Comparison of ENCODE assay signal across 8 mouse cellular contexts in genomic region chr19:6242281-6242680, GRCm38 (mm10). TPM values are rescaled to one million over a fixed set of nuclear protein-coding genes. Genes with fewer than 3 reads are reported as not detected.
DNase-seq lines count a peak whose midpoint lies in the region; ATAC-seq and TF ChIP-seq lines count a peak whose summit lies in the region.

No protein-coding gene starts in this region.

- H3K27ac ChIP-seq in embryonic fibroblast, embryonic 13.5 days (ENCODE audit: insufficient read depth, low read length) = no peak overlapping the region
- peak overlapping the region; percentile 0; the same call in 1 of the 2 replicates for H3K27ac ChIP-seq in hindbrain, embryonic 11.5 days (ENCODE audit: low read depth, low read length)
- peak overlapping the region; percentile 75 for H3K27ac ChIP-seq in limb, embryonic 15.5 days
- H3K27ac ChIP-seq in midbrain, embryonic 15.5 days = peak overlapping the region; percentile 59; the same call in 1 of the 2 replicates

- no peaks in the 10 kb centered on the region for H3K4me1 ChIP-seq in embryonic fibroblast, embryonic 13.5 days (ENCODE audit: control insufficient read depth, insufficient read depth, low read length)
- H3K4me1 ChIP-seq in hindbrain, embryonic 11.5 days (replicated peaks; ENCODE audit: control insufficient read depth, insufficient read depth, low read length) = peaks cover 6% of the 10 kb centered on the region
- peaks cover 15% of the 10 kb centered on the region for H3K4me1 ChIP-seq in limb, embryonic 15.5 days
- H3K4me1 ChIP-seq in midbrain, embryonic 15.5 days = peaks cover 21% of the 10 kb centered on the region

- DNase-seq in adrenal gland, adult 2 months = peak; percentile 67
- no peak for DNase-seq in adrenal gland, postnatal 25 days
- peak; percentile 89 for DNase-seq in ZHBTc4 (ENCODE audit: low read depth, low spot score)
- DNase-seq in hindbrain, embryonic 11.5 days (ENCODE audit: low spot score) = peak; percentile 32
- peak; percentile 73 for DNase-seq in testis, postnatal 10 days (ENCODE audit: low spot score)

- H3K27me3 ChIP-seq in hindbrain, embryonic 11.5 days (ENCODE audit: control insufficient read depth, insufficient read depth, low read length) = no peaks in the 10 kb centered on the region
- H3K27me3 ChIP-seq in limb, embryonic 15.5 days = no peaks in the 10 kb centered on the region
- H3K27me3 ChIP-seq in midbrain, embryonic 15.5 days (replicated peaks) = no peaks in the 10 kb centered on the region

- peak; percentile 41; the same call in 1 of the 2 replicates for TF ChIP-seq POLR2A in embryonic fibroblast, embryonic 13.5 days (IDR thresholded peaks at IDR 0.05; ENCODE audit: low read depth, low read length)

- peak overlapping the region; percentile 74 for H3K4me3 ChIP-seq in embryonic fibroblast, embryonic 13.5 days (ENCODE audit: insufficient read depth, low read length)
- peak overlapping the region; percentile 67 for H3K4me3 ChIP-seq in hindbrain, embryonic 11.5 days (ENCODE audit: low read depth, low read length)
- H3K4me3 ChIP-seq in limb, embryonic 15.5 days = peak overlapping the region; percentile 84
- H3K4me3 ChIP-seq in midbrain, embryonic 15.5 days = peak overlapping the region; percentile 71

- peak overlapping the region; percentile 88 for H3K9ac ChIP-seq in hindbrain, embryonic 11.5 days (ENCODE audit: low read depth, low read length)
- peak overlapping the region; percentile 84 for H3K9ac ChIP-seq in limb, embryonic 15.5 days
- H3K9ac ChIP-seq in midbrain, embryonic 15.5 days = peak overlapping the region; percentile 90

- no peak for TF ChIP-seq CTCF in embryonic fibroblast, embryonic 13.5 days (IDR thresholded peaks at IDR 0.05; ENCODE audit: borderline replicate concordance, insufficient read depth, low read length)

- H3K9me3 ChIP-seq in hindbrain, embryonic 11.5 days (ENCODE audit: control insufficient read depth, low read length) = no peaks in the 10 kb centered on the region
- H3K9me3 ChIP-seq in limb, embryonic 15.5 days = no peaks in the 10 kb centered on the region
- no peaks in the 10 kb centered on the region for H3K9me3 ChIP-seq in midbrain, embryonic 15.5 days

- ATAC-seq in hindbrain, embryonic 11.5 days (ENCODE audit: low FRiP score) = peak; percentile 12; the same call in 1 of the 2 replicates
- ATAC-seq in limb, embryonic 15.5 days (ENCODE audit: insufficient number of reproducible peaks, low FRiP score, low TSS enrichment, low read depth) = peak; percentile 15; the same call in 1 of the 2 replicates
- ATAC-seq in midbrain, embryonic 15.5 days (replicated peaks) = peak; percentile 2; the same call in 1 of the 2 replicates

- peak overlapping the region; percentile 90 for H3K4me2 ChIP-seq in hindbrain, embryonic 11.5 days (replicated peaks; ENCODE audit: low read depth, low read length)
- peak overlapping the region; percentile 85 for H3K4me2 ChIP-seq in limb, embryonic 15.5 days
- H3K4me2 ChIP-seq in midbrain, embryonic 15.5 days = peak overlapping the region; percentile 92

- 3% methylated on average over 4 of the region's 4 CpGs for WGBS in hindbrain, embryonic 11.5 days
- 0% methylated on average over 4 of the region's 4 CpGs for WGBS in limb, embryonic 15.5 days
- 0% methylated on average over 4 of the region's 4 CpGs for WGBS in midbrain, embryonic 15.5 days

- H3K36me3 ChIP-seq in hindbrain, embryonic 11.5 days (ENCODE audit: control insufficient read depth, insufficient read depth, low read length) = no peaks in the 10 kb centered on the region
- H3K36me3 ChIP-seq in limb, embryonic 15.5 days = peaks cover 37% of the 10 kb centered on the region
- peaks cover 18% of the 10 kb centered on the region; the same call in 1 of the 2 replicates for H3K36me3 ChIP-seq in midbrain, embryonic 15.5 days (replicated peaks)

RNA-seq across cellular contexts. Expression of gene Atg2a, which starts 0.8 kb away (rescaled TPM):
- total RNA-seq in adrenal gland, adult 2 months (2021) = 10 to 100 TPM; 31.0 to 36.0 TPM
- 105 and 108 TPM in 2 replicates for polyA plus RNA-seq in adrenal gland, adult 2 months (2012; rRNA removed)
- 33.8 and 47.0 TPM in 2 replicates for total RNA-seq in adrenal gland, postnatal 25 days (2021)
- 13.0 and 14.3 TPM in 2 replicates for polyA plus RNA-seq in embryonic fibroblast, embryonic 13.5 days (2011; ENCODE audit: insufficient read length, low read depth, missing spikeins)
- 7.0 and 8.1 TPM in 2 replicates for polyA plus RNA-seq in hindbrain, embryonic 11.5 days (2014; fragmentation: Nextera tagmentation; extraction: Ambion mirVana)
- 8.6 and 9.0 TPM in 2 replicates for polyA plus RNA-seq in limb, embryonic 15.5 days (2015; fragmentation: Nextera tagmentation; extraction: Ambion mirVana)
- 16.1 and 16.4 TPM in 2 replicates for polyA plus RNA-seq in midbrain, embryonic 15.5 days (2015; fragmentation: Nextera tagmentation; extraction: Ambion mirVana)

RNA-seq across cellular contexts. Expression of gene Ppp2r5b, which starts 6.6 kb away (rescaled TPM):
- 100 to 1,000 TPM in 1 of 2 experiments, 10 to 100 TPM in 1; 87.1 to 123 TPM for total RNA-seq in adrenal gland, adult 2 months (2021)
- 247 and 266 TPM in 2 replicates for polyA plus RNA-seq in adrenal gland, adult 2 months (2012; rRNA removed)
- 95.5 and 103 TPM in 2 replicates for total RNA-seq in adrenal gland, postnatal 25 days (2021)
- 26.0 and 33.0 TPM in 2 replicates for polyA plus RNA-seq in embryonic fibroblast, embryonic 13.5 days (2011; ENCODE audit: insufficient read length, low read depth, missing spikeins)
- 42.1 and 46.8 TPM in 2 replicates for polyA plus RNA-seq in hindbrain, embryonic 11.5 days (2014; fragmentation: Nextera tagmentation; extraction: Ambion mirVana)
- polyA plus RNA-seq in limb, embryonic 15.5 days (2015; fragmentation: Nextera tagmentation; extraction: Ambion mirVana) = 26.1 and 30.0 TPM in 2 replicates
- 141 and 149 TPM in 2 replicates for polyA plus RNA-seq in midbrain, embryonic 15.5 days (2015; fragmentation: Nextera tagmentation; extraction: Ambion mirVana)

RNA-seq across cellular contexts. Expression of gene Gpha2, which starts 16.1 kb away (rescaled TPM):
- total RNA-seq in adrenal gland, adult 2 months (2021) = 10 to 100 TPM; 18.7 to 23.7 TPM
- 237 and 302 TPM in 2 replicates for polyA plus RNA-seq in adrenal gland, adult 2 months (2012; rRNA removed)
- 20.1 and 25.8 TPM in 2 replicates for total RNA-seq in adrenal gland, postnatal 25 days (2021)
- polyA plus RNA-seq in embryonic fibroblast, embryonic 13.5 days (2011; ENCODE audit: insufficient read length, low read depth, missing spikeins) = not detected in 2 replicates
- polyA plus RNA-seq in hindbrain, embryonic 11.5 days (2014; fragmentation: Nextera tagmentation; extraction: Ambion mirVana) = 0.71 and 0.98 TPM in 2 replicates
- polyA plus RNA-seq in limb, embryonic 15.5 days (2015; fragmentation: Nextera tagmentation; extraction: Ambion mirVana) = 1.8 and 2.1 TPM in 2 replicates
- not detected in 2 replicates for polyA plus RNA-seq in midbrain, embryonic 15.5 days (2015; fragmentation: Nextera tagmentation; extraction: Ambion mirVana)

RNA-seq across cellular contexts. Expression of gene Ehd1, which starts 34.2 kb away (rescaled TPM):
- total RNA-seq in adrenal gland, adult 2 months (2021) = 100 to 1,000 TPM; 129 to 133 TPM
- 470 and 474 TPM in 2 replicates for polyA plus RNA-seq in adrenal gland, adult 2 months (2012; rRNA removed)
- total RNA-seq in adrenal gland, postnatal 25 days (2021) = 101 and 126 TPM in 2 replicates
- polyA plus RNA-seq in embryonic fibroblast, embryonic 13.5 days (2011; ENCODE audit: insufficient read length, low read depth, missing spikeins) = 72.9 and 96.4 TPM in 2 replicates
- polyA plus RNA-seq in hindbrain, embryonic 11.5 days (2014; fragmentation: Nextera tagmentation; extraction: Ambion mirVana) = 62.6 and 67.4 TPM in 2 replicates
- polyA plus RNA-seq in limb, embryonic 15.5 days (2015; fragmentation: Nextera tagmentation; extraction: Ambion mirVana) = 93.6 and 103 TPM in 2 replicates
- 107 and 111 TPM in 2 replicates for polyA plus RNA-seq in midbrain, embryonic 15.5 days (2015; fragmentation: Nextera tagmentation; extraction: Ambion mirVana)

RNA-seq across cellular contexts. Expression of gene Majin, which starts 58.1 kb away (rescaled TPM):
- 1 to 10 TPM; 2.4 to 4.1 TPM for total RNA-seq in adrenal gland, adult 2 months (2021)
- 0.56 and 0.72 TPM in 2 replicates for polyA plus RNA-seq in adrenal gland, adult 2 months (2012; rRNA removed)
- total RNA-seq in adrenal gland, postnatal 25 days (2021) = 0.76 and 2.9 TPM in 2 replicates
- polyA plus RNA-seq in embryonic fibroblast, embryonic 13.5 days (2011; ENCODE audit: insufficient read length, low read depth, missing spikeins) = not detected in 2 replicates
- not detected in 2 replicates for polyA plus RNA-seq in hindbrain, embryonic 11.5 days (2014; fragmentation: Nextera tagmentation; extraction: Ambion mirVana)
- polyA plus RNA-seq in limb, embryonic 15.5 days (2015; fragmentation: Nextera tagmentation; extraction: Ambion mirVana) = 0.19 TPM in 1 of 2 replicates, not detected in the other
- polyA plus RNA-seq in midbrain, embryonic 15.5 days (2015; fragmentation: Nextera tagmentation; extraction: Ambion mirVana) = not detected in 2 replicates

Comparison
In these comparisons a context has a peak if more than half of its experiments do, and no peak if none do; other contexts are left out.
1. RNA of gene Gpha2, which starts 16.1 kb away (polyA plus RNA-seq): 237 to 302 TPM in adrenal gland, adult 2 months; 1.8 to 2.1 TPM in limb, embryonic 15.5 days, 0.71 to 0.98 TPM in hindbrain, embryonic 11.5 days, not detected in embryonic fibroblast, embryonic 13.5 days and not detected in midbrain, embryonic 15.5 days; every median in the first group is over 10 times any median in the second.
2. Peak in every context shown above with its lines, with median percentiles within 50 percentile points of each other: H3K4me3 ChIP-seq, ATAC-seq, H3K4me2 ChIP-seq and H3K9ac ChIP-seq.